Mouse (Mus musculus) midbrain, embryonic 11.5 days (tissue): Measurements from ENCODE around the gene Mdm2. TPM values are rescaled to one million over a fixed set of nuclear protein-coding genes. Genes with fewer than 3 reads are reported as not detected.
A peak's percentile ranks its signal among the peaks of the same experiment; 100 is the strongest.

Experiments
- ATAC-seq: fragments of 200-750 bp; cut with Nextera tagmentation; 2 replicates; pipeline ENCODE4 v1.8.0; 2017; ENCODE audit warnings: moderate TSS enrichment, moderate library complexity; ENCODE audit not compliant: low FRiP score
- DNase-seq: peaks from one replicate; pipeline ENCODE4 v3.0.0; 2015; ENCODE audit warnings: low spot score; ENCODE audit errors: missing footprints
- H3K27ac ChIP-seq: fragments of 300-500 bp; sonication (generic); 2 replicates; pipeline ENCODE4 v1.5.1; 2014; ENCODE audit warnings: low read depth, low read length
- H3K27me3 ChIP-seq: fragments of 300-500 bp; sonication (generic); 2 replicates; pipeline ENCODE4 v1.6.1; 2014; ENCODE audit warnings: mild to moderate bottlenecking, low read length, moderate library complexity, mixed read lengths; ENCODE audit not compliant: control insufficient read depth, insufficient read depth
- H3K36me3 ChIP-seq: fragments of 300-500 bp; sonication (generic); 2 replicates; pipeline ENCODE4 v1.6.1; 2014; ENCODE audit warnings: mild to moderate bottlenecking, low read length, moderate library complexity, mixed read lengths; ENCODE audit not compliant: control insufficient read depth, insufficient read depth
- H3K4me1 ChIP-seq: fragments of 300-500 bp; sonication (generic); 2 replicates; pipeline ENCODE4 v1.6.1; 2014; ENCODE audit warnings: low read length; ENCODE audit not compliant: control insufficient read depth, insufficient read depth
- H3K4me2 ChIP-seq: fragments of 300-500 bp; sonication (generic); 2 replicates; pipeline ENCODE4 v1.6.1; 2014; ENCODE audit warnings: mild to moderate bottlenecking, moderate library complexity
- H3K4me3 ChIP-seq: fragments of 300-500 bp; sonication (generic); 2 replicates; pipeline ENCODE4 v1.5.1; 2014; ENCODE audit warnings: low read depth, low read length
- H3K9ac ChIP-seq: fragments of 300-500 bp; sonication (generic); 2 replicates; pipeline ENCODE4 v1.6.1; 2014; ENCODE audit warnings: low read length
- H3K9me3 ChIP-seq: fragments of 300-500 bp; sonication (generic); 2 replicates; pipeline ENCODE4 v1.6.1; 2016; ENCODE audit warnings: low read length; ENCODE audit not compliant: control insufficient read depth
- WGBS: fragments of 180-500 bp; shearing (Covaris S2); extraction: QIAGEN DNeasy Blood & Tissue Kit; methylation state at CpG from one replicate; pipeline ENCODE4 v1.1.7; 2014; 5-methylcytosine and 5-hydroxymethylcytosine counted together
- polyA plus RNA-seq: library from polyadenylated mRNA; unstranded; fragments of >200 nt; fragmentation: Nextera tagmentation; extraction: Ambion mirVana; gene quantifications from 2 replicates; pipeline ENCODE4 v1.2.1, GENCODE M21; 2014

Mdm2 gene
- polyA plus RNA-seq, 1 experiment from 2014 or later, result 67.5 TPM

DNA sequence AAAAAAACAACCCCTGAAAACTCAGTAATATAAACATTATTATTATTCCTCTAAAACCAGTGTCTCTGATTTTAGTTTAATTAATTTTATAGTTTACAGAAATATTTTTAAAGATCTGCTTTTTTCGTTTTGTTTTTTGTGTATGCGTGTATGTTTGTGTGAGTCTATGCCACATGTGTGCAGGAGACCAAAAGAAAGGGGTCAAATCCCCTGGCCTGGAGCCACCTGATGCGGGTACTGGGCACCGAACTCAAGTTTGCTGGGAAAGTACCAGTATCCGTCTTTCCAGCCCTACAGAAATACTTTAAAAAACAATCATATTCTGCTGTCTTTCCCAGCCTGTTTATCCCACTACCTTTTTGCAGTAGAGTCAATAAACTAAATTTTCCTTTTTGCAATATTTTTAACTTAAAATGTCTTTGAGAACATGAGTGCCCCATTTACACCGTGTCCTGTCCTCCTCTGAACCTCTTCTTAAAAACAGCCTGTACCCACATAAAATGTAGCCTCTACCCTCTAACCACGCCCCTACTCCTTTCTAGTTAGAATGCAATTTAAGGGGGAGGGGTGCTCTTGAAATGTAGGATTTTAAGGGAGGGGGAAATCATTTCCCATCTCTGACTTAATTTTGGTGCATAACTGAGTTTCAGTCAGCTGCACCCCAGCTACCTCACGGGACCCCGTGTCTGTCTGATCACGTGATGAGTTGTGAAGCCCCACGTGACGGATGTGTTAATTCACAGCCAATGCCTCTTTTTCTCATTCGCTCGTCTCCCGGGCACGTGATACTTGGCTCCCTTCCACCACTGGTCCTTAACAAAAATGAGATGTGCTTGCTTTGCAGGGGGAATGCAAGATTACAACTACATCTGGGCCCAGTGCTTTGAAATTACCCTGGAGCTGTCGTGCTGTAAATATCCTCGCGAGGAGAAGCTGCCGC lies 35.2 kb downstream of the Mdm2 start:
- H3K9ac ChIP-seq, result peak overlapping the region; percentile 47; the same call in 1 of the 2 replicates
- ATAC-seq (peak; percentile 87), DNase-seq (peak; percentile 90)
- H3K4me3 ChIP-seq, result peak overlapping the region; percentile 28
- H3K9me3 ChIP-seq, result no peaks in the 10 kb centered on the region
- WGBS, result 43% methylated on average over 20 of the region's 20 CpGs
- H3K27me3 ChIP-seq, result no peaks in the 10 kb centered on the region
- H3K4me2 ChIP-seq, result peak overlapping the region; percentile 50
- H3K27ac ChIP-seq, result no peak overlapping the region
- peaks cover 4% of the 10 kb centered on the region; the same call in 1 of the 2 replicates for H3K4me1 ChIP-seq
- no peaks in the 10 kb centered on the region for H3K36me3 ChIP-seq

GRCm38 (mm10) chr10:117674359-117675019 lies 36.1 kb downstream of the Mdm2 start:
- Histone ChIP-seq H3K27me3 (no peaks in the 10 kb centered on the region), H3K4me1 (peaks cover 4% of the 10 kb centered on the region; the same call in 1 of the 2 replicates), H3K4me2 (no peak overlapping the region), H3K4me3 (no peak overlapping the region), H3K9me3 (no peaks in the 10 kb centered on the region), H3K9ac (no peak overlapping the region), H3K27ac (no peak overlapping the region), H3K36me3 (no peaks in the 10 kb centered on the region)
- WGBS, result 81% methylated on average over 3 of the region's 3 CpGs
- no peak for ATAC-seq
- DNase-seq, result no peak

GRCm38 (mm10) chr10:117673913-117674312 lies 36.6 kb downstream of the Mdm2 start:
- Histone ChIP-seq H3K9ac (no peak overlapping the region), H3K9me3 (no peaks in the 10 kb centered on the region), H3K27me3 (no peaks in the 10 kb centered on the region), H3K4me2 (no peak overlapping the region), H3K36me3 (no peaks in the 10 kb centered on the region), H3K4me3 (no peak overlapping the region), H3K27ac (no peak overlapping the region), H3K4me1 (peaks cover 4% of the 10 kb centered on the region; the same call in 1 of the 2 replicates)
- ATAC-seq (no peak), DNase-seq (no peak)
- 85% methylated on average over 1 of the region's 1 CpGs for WGBS

GRCm38 (mm10) chr10:117672693-117673092 lies 37.9 kb downstream of the Mdm2 start:
- no peak overlapping the region for H3K27ac ChIP-seq
- H3K36me3 ChIP-seq, result no peaks in the 10 kb centered on the region
- no peaks in the 10 kb centered on the region for H3K27me3 ChIP-seq
- 83% methylated on average over 7 of the region's 7 CpGs for WGBS
- H3K9ac ChIP-seq, result no peak overlapping the region
- H3K4me2 ChIP-seq, result no peak overlapping the region
- ATAC-seq, result no peak
- no peaks in the 10 kb centered on the region for H3K9me3 ChIP-seq
- DNase-seq, result no peak
- H3K4me1 ChIP-seq, result peaks cover 4% of the 10 kb centered on the region; the same call in 1 of the 2 replicates
- H3K4me3 ChIP-seq, result no peak overlapping the region

DNA sequence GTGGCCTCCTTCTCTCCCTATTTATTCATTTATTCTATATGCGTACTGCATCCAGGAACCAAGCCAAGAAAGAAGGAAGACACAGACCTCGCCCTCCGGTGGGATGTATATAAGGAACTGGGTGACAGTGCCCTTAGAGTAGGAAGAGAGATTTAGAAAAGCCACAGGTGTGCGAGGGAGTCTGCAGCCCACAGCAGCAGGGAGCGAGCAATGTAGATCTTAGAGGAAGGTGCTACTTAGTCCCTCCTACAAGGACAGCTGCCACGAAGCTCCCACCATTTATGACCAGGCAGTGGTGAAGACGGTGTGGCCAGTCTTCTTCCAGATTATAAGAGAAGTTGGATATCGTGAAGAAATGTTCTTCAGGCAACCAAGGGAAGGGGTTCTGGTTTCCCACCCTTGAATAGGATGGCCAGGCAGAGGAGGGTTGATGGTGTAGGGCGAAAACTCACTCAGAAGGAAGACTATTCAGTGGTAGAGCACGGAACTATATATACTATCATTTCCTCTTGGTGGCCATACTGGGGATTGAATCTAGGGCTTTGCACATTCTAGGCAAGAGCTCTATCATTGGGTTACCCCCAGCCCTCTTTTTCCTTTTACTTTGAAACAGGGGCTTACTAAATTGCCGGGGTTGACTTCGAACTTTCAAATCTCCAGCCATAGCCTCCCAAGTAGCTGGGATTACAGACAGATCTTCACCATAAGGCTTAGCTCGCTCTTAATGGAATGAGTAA lies 38.5 kb downstream of the Mdm2 start:
- Histone ChIP-seq H3K36me3 (no peaks in the 10 kb centered on the region), H3K9ac (no peak overlapping the region), H3K4me2 (no peak overlapping the region), H3K4me1 (peaks cover 4% of the 10 kb centered on the region; the same call in 1 of the 2 replicates), H3K9me3 (no peaks in the 10 kb centered on the region), H3K4me3 (no peak overlapping the region), H3K27me3 (no peaks in the 10 kb centered on the region), H3K27ac (no peak overlapping the region)
- ATAC-seq (no peak), DNase-seq (no peak)
- WGBS, result 90% methylated on average over 13 of the region's 13 CpGs

GRCm38 (mm10) chr10:117671266-117671665 lies 39.3 kb downstream of the Mdm2 start:
- H3K27me3 ChIP-seq, result no peaks in the 10 kb centered on the region
- no peaks in the 10 kb centered on the region for H3K9me3 ChIP-seq
- 81% methylated on average over 9 of the region's 9 CpGs for WGBS
- H3K4me1 ChIP-seq, result peaks cover 3% of the 10 kb centered on the region; the same call in 1 of the 2 replicates
- H3K4me2 ChIP-seq, result no peak overlapping the region
- ATAC-seq (no peak), DNase-seq (no peak)
- no peak overlapping the region for H3K4me3 ChIP-seq
- H3K36me3 ChIP-seq, result no peaks in the 10 kb centered on the region
- H3K27ac ChIP-seq, result no peak overlapping the region
- no peak overlapping the region for H3K9ac ChIP-seq

- 86% methylated on average over 5 of the region's 5 CpGs for WGBS
- Histone ChIP-seq H3K36me3 (no peaks in the 10 kb centered on the region), H3K4me2 (no peak overlapping the region), H3K27me3 (no peaks in the 10 kb centered on the region), H3K27ac (no peak overlapping the region), H3K4me3 (no peak overlapping the region), H3K4me1 (no peaks in the 10 kb centered on the region), H3K9ac (no peak overlapping the region), H3K9me3 (no peaks in the 10 kb centered on the region)
- no peak for ATAC-seq
- DNase-seq, result no peak
Measured at GRCm38 (mm10) chr10:117670791-117671190, 39.8 kb downstream of the Mdm2 start.

DNA sequence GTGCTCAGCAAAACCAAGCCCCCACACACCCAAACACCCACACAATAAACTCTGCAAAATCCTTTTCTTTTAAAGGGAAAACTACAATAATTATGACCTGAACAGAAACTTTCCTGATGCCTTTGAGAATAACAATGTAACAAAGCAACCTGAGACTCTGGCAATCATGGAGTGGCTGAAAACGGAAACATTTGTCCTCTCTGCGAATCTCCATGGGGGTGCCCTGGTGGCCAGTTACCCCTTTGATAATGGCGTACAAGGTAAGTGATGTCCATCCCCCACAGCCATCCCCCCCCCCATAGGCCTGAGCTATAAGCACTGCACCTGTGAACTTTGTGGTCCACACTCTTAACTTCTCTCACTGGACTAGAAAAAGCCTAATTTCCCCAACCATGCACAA lies 40.5 kb downstream of the Mdm2 start:
- Histone ChIP-seq H3K27me3 (no peaks in the 10 kb centered on the region), H3K4me3 (no peak overlapping the region), H3K4me2 (no peak overlapping the region), H3K9me3 (no peaks in the 10 kb centered on the region), H3K4me1 (no peaks in the 10 kb centered on the region), H3K9ac (no peak overlapping the region), H3K36me3 (no peaks in the 10 kb centered on the region), H3K27ac (no peak overlapping the region)
- no peak for ATAC-seq
- 68% methylated on average over 3 of the region's 3 CpGs for WGBS
- DNase-seq, result no peak
